Mouse (Mus musculus): ENCODE data around the gene Stim2. TPM values are rescaled to one million over a fixed set of nuclear protein-coding genes. Genes with fewer than 3 reads are reported as not detected.

The Stim2 gene
- polyA plus RNA-seq, 1 experiment: 37.4 TPM

DNA sequence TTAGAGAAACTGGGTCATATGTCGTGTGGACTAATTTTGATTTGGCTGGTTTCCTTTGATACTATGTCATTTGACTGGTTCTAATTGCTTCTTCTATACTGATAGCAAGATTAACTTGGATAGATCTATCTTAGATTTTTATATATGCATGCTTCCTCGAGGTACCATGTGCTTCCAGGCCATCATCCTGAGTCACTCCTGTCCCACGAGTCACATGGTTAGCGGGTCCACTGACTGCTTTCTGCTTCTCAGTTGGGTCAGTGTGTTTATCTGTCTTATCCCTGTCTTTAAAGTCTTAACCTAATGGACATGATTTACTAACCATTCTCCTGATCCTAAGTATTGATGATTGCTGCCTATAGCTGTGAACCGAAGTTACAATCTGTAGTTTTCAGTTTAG is 34.9 kb downstream of the Stim2 start:
- Histone ChIP-seq H3K4me3 (ENCODE audit: insufficient read depth, low read length) (no peak overlapping the region), H3K4me1 (ENCODE audit: control insufficient read depth, insufficient read depth, low read length) (no peaks in the 10 kb centered on the region), H3K27ac (ENCODE audit: insufficient read depth, low read length) (no peak overlapping the region)
- TF ChIP-seq POLR2A (IDR thresholded peaks at IDR 0.05; ENCODE audit: low read depth, low read length) (no peak), CTCF (IDR thresholded peaks at IDR 0.05; ENCODE audit: borderline replicate concordance, insufficient read depth, low read length) (no peak)

DNA sequence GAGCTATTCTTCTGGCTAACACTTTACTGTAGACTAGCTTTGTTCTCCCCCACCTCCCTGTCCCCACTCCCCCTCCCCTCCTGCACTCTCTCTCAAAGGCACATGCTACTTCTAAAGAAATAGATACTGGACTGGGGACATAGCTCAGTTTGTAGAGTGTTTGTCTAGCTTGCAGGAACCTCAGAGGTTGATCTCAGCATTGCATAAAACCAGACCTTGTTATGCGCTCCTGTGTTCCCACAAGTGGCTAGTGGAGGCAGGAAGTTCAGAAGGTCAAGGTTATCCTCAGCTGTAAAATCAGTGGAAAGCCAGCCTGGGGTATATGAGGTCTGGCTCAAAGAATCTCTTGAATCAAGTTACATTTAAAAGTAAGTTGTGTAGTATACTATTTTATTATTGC is 36.4 kb downstream of the Stim2 start:
- TF ChIP-seq POLR2A (IDR thresholded peaks at IDR 0.05; ENCODE audit: low read depth, low read length): no peak
- TF ChIP-seq CTCF (IDR thresholded peaks at IDR 0.05; ENCODE audit: borderline replicate concordance, insufficient read depth, low read length): no peak
- Histone ChIP-seq H3K4me3 (ENCODE audit: insufficient read depth, low read length) (no peak overlapping the region), H3K27ac (ENCODE audit: insufficient read depth, low read length) (no peak overlapping the region), H3K4me1 (ENCODE audit: control insufficient read depth, insufficient read depth, low read length) (no peaks in the 10 kb centered on the region)

DNA sequence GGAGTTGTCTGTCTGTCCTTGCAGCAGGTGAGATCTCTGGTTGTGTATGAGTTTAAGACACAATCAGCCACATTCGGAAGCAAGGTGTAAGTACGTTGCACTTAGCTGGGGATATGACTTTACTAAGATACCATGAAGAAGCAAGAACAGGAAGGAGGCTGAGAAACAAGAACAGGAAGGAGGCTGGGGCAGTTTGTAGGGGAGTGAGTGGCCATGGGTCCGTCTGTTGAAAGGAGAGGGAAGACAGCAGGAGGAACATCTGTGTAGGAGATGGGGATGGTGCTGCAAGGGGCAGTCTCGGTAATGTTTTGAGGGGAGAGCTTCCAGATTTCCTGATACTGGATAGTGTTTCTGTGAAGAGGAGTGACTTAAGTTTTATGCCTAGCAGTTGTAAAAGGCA is 40.3 kb downstream of the Stim2 start:
- Histone ChIP-seq H3K4me1 (ENCODE audit: control insufficient read depth, insufficient read depth, low read length) (no peaks in the 10 kb centered on the region), H3K27ac (ENCODE audit: insufficient read depth, low read length) (no peak overlapping the region), H3K4me3 (ENCODE audit: insufficient read depth, low read length) (no peak overlapping the region)
- TF ChIP-seq CTCF (IDR thresholded peaks at IDR 0.05; ENCODE audit: borderline replicate concordance, insufficient read depth, low read length) (no peak), POLR2A (IDR thresholded peaks at IDR 0.05; ENCODE audit: low read depth, low read length) (no peak)

DNA sequence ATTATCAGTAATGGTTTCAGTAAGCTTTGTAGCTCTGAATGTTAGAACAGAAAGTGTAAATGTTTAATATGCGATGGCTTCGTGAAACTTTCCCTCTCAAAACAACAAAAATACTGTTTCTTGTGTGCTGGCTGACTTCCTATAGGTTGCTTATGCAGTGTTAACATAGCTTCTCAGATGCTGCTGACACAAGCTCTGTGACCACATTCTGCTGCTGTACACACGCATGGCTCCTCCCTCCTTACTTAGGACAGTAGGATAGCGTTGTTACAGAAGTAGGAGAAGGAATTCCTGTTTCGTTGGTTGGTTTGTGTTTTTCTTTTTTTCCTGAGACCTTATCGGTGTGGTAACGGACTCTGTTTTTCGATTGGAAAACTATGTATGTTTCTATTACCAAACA is 42.2 kb downstream of the Stim2 start:
- no peak overlapping the region for H3K4me3 ChIP-seq (ENCODE audit: insufficient read depth, low read length)
- TF ChIP-seq POLR2A (IDR thresholded peaks at IDR 0.05; ENCODE audit: low read depth, low read length) (no peak), CTCF (IDR thresholded peaks at IDR 0.05; ENCODE audit: borderline replicate concordance, insufficient read depth, low read length) (no peak)
- no peak overlapping the region for H3K27ac ChIP-seq (ENCODE audit: insufficient read depth, low read length)

DNA sequence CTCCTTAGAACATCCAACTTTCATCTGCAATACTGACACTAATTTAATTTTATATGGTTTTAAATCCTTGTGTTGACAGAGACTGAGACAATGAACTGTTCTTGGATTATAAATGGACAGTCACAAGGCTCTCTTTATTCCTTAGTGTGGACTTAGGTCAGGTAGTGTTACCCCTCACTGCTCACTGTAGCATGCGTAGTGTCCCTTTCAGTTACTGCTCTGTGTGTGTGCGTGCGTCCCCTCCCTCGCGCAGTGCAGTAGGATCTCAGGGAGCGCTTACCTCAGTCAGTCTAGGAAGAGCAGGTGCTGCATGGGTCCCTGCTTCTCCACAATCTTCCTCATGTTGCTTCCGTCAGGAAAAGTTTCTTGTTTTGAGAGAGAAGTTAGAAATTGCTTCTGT is 43.7 kb downstream of the Stim2 start:
- Histone ChIP-seq H3K4me3 (ENCODE audit: insufficient read depth, low read length) (no peak overlapping the region), H3K4me1 (ENCODE audit: control insufficient read depth, insufficient read depth, low read length) (no peaks in the 10 kb centered on the region), H3K27ac (ENCODE audit: insufficient read depth, low read length) (no peak overlapping the region)
- TF ChIP-seq POLR2A (IDR thresholded peaks at IDR 0.05; ENCODE audit: low read depth, low read length): no peak
- TF ChIP-seq CTCF (IDR thresholded peaks at IDR 0.05; ENCODE audit: borderline replicate concordance, insufficient read depth, low read length): no peak

More for the DNA sequence above, 42.2 kb downstream of the Stim2 start:
- no peaks in the 10 kb centered on the region for H3K4me1 ChIP-seq (ENCODE audit: control insufficient read depth, insufficient read depth, low read length)

DNA sequence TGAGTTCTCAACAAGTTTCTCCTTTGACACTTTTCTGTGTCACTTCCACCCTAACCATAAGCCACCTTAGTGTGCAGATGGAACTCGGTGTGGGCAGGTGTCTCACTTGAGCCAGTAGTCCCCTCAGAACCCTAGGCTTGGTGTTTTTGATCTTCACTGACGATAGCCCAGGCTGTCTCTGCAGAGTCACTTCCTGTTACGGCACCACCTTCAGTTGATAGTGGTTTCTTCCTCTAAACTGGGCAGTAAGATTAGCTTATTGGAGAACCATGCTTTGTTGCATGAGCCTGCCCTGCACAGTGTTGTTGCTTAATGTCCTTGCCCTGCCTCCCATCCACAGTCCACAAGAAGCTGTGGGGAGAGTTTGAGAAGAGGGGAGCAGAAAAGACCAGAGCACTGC is 47.2 kb downstream of the Stim2 start:
- Histone ChIP-seq H3K4me1 (ENCODE audit: control insufficient read depth, insufficient read depth, low read length) (no peaks in the 10 kb centered on the region), H3K27ac (ENCODE audit: insufficient read depth, low read length) (no peak overlapping the region), H3K4me3 (ENCODE audit: insufficient read depth, low read length) (no peak overlapping the region)
- TF ChIP-seq CTCF (IDR thresholded peaks at IDR 0.05; ENCODE audit: borderline replicate concordance, insufficient read depth, low read length): no peak
- no peak for TF ChIP-seq POLR2A (IDR thresholded peaks at IDR 0.05; ENCODE audit: low read depth, low read length)

DNA sequence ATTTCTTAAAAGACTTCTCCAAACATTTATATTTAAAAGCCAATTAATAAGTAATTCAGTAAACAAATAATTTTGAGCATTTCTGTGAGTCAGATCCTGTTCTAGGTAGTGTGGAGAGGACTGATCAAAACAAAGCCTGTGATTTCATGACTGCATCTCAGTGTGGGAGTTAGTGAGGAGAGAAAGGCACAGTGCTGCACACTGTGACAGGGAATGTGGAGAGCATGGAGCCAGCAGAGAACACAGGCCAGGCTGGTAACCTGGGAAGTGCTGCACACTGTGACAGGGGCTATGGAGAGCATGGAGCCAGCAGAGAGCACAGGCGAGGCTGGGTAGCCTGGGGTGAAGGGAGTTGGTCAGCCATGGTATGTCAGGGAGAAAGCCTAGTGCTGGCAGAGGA is 48.1 kb downstream of the Stim2 start:
- H3K27ac ChIP-seq (ENCODE audit: insufficient read depth, low read length): no peak overlapping the region
- no peak overlapping the region for H3K4me3 ChIP-seq (ENCODE audit: insufficient read depth, low read length)
- TF ChIP-seq POLR2A (IDR thresholded peaks at IDR 0.05; ENCODE audit: low read depth, low read length) (no peak), CTCF (IDR thresholded peaks at IDR 0.05; ENCODE audit: borderline replicate concordance, insufficient read depth, low read length) (no peak)
- H3K4me1 ChIP-seq (ENCODE audit: control insufficient read depth, insufficient read depth, low read length): peaks cover 2% of the 10 kb centered on the region; the same call in 1 of the 2 replicates

DNA sequence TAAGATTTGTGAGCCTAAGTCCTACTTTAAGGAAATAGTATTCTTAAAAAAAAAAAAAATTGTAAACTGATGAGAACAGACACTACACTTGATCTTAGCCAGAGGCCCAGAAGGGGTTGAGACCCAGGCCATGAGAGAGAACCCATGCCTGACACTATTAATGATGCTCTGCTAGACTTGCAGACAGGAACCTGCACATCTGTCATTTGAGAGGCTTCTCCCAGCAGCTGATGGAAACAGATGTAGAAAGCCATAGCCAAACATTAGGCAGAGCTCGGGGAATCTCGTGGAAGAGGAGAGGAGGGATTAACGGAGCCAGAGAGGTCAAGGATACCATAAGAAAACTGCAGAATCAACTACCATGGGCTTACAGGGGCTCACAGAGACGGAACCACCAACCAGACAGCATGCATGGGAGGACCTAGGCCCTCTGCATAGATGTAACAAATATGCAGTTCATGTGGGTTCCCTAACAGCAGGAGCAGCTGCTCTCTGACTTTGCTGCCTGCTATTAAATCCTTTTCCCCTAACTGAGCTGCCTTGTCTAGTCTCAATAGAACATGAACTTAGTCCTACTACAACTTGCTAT is 50.9 kb downstream of the Stim2 start:
- Histone ChIP-seq H3K4me1 (ENCODE audit: control insufficient read depth, insufficient read depth, low read length) (peaks cover 2% of the 10 kb centered on the region; the same call in 1 of the 2 replicates), H3K27ac (ENCODE audit: insufficient read depth, low read length) (no peak overlapping the region), H3K4me3 (ENCODE audit: insufficient read depth, low read length) (no peak overlapping the region)
- TF ChIP-seq POLR2A (IDR thresholded peaks at IDR 0.05; ENCODE audit: low read depth, low read length) (no peak), CTCF (IDR thresholded peaks at IDR 0.05; ENCODE audit: borderline replicate concordance, insufficient read depth, low read length) (no peak)

DNA sequence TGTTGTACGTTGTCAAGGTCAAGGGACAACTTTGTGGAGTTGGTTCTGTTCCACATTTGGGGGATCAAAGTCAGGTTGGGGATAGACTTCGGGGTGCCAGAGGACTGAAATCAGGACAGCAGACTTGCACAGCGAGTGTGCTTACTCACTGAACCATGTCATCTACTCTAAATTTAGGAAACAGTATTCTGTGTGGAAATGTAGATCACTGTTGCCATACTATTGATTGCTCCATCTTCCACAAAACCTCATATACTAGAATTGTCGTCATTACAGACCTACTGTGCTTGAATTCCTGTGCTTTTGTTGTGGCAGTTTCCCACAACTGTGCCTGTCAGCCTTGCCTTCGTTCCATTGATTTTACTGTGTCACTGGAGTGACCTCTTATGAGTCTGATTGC is 51.6 kb downstream of the Stim2 start:
- Histone ChIP-seq H3K4me3 (ENCODE audit: insufficient read depth, low read length) (no peak overlapping the region), H3K4me1 (ENCODE audit: control insufficient read depth, insufficient read depth, low read length) (peaks cover 2% of the 10 kb centered on the region; the same call in 1 of the 2 replicates), H3K27ac (ENCODE audit: insufficient read depth, low read length) (no peak overlapping the region)
- TF ChIP-seq CTCF (IDR thresholded peaks at IDR 0.05; ENCODE audit: borderline replicate concordance, insufficient read depth, low read length): no peak
- TF ChIP-seq POLR2A (IDR thresholded peaks at IDR 0.05; ENCODE audit: low read depth, low read length): no peak

DNA sequence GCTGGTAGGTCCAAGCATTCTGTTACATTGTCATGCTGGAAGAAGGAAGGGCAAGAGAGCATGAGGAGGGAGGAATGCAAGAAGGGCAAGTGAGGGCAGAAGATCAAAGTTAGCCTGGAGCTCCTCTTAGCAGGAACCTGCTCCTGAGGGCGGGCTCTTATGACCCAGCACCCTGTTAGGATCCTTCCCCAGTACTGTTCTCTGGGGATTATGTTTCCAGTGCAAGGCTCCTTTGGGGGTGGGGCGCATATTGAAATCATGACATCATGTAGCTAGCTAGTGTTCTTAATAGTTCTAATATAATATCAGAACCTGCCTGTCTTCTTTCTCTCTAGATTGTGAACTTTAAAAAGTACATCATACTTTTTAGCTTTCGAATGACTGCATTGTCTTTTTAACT is 52.8 kb downstream of the Stim2 start:
- TF ChIP-seq CTCF (IDR thresholded peaks at IDR 0.05; ENCODE audit: borderline replicate concordance, insufficient read depth, low read length) (no peak), POLR2A (IDR thresholded peaks at IDR 0.05; ENCODE audit: low read depth, low read length) (no peak)
- Histone ChIP-seq H3K4me1 (ENCODE audit: control insufficient read depth, insufficient read depth, low read length) (peaks cover 2% of the 10 kb centered on the region; the same call in 1 of the 2 replicates), H3K27ac (ENCODE audit: insufficient read depth, low read length) (no peak overlapping the region), H3K4me3 (ENCODE audit: insufficient read depth, low read length) (no peak overlapping the region)
